ENCODE assay signal across 23 mouse cellular contexts in the genomic region with DNA sequence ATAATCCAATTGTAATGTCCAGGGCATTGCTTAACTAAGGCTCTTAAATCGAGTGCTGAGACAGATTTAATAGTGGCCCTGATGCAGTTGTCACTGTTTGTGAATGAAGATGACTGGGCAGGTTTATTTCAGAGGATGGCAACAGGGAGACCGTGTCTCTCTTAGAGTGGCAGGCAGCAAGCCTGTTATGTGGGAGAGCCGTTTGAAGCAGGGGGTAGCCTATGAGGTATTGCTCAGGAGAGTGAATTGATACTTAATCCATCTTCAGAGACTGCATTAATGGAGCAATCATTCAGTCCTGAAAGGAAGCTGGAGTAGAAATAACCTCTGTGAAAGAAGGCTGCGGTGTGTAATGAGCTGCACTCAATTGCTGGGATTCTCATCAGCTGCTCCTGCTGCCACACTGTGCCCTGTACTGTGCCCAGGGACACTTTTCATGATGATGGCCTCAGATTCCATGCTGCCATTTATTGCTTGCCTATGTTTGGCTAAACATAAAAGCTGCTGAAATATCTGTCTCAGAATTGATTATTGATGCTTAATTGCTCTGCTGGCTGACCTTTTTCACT.
DNase-seq lines count a peak whose midpoint lies in the region; ATAC-seq and TF ChIP-seq lines count a peak whose summit lies in the region.
"Had no signal": no experiment of that assay in that cellular context is flagged by ENCODE, and none has a peak within 500 bp of the region (broad histone marks: within the 10 kb centered on the region; RNA-seq: fewer than 3 reads in every experiment).

No protein-coding gene starts in this region.

- 0 out of 2 replicates have a peak overlapping the region, but pooled peaks have one; percentile 18 for H3K27ac ChIP-seq in hindbrain, embryonic 11.5 days (ENCODE audit: low read depth, low read length)
- no peak overlapping the region for H3K27ac ChIP-seq in hindbrain, embryonic 10.5 days
- no peak overlapping the region for H3K27ac ChIP-seq in forebrain, embryonic 15.5 days (replicated peaks)
- peak overlapping the region; percentile 6; the same call in 1 of the 2 replicates for H3K27ac ChIP-seq in hindbrain, embryonic 15.5 days (replicated peaks)
- peak overlapping the region; percentile 2 for H3K27ac ChIP-seq in neural tube, embryonic 14.5 days (ENCODE audit: low read depth, low read length)
- no peak overlapping the region for H3K27ac ChIP-seq in intestine, embryonic 15.5 days
- H3K27ac ChIP-seq in cerebellum, adult 2 months (ENCODE audit: insufficient read depth, low read length), result no peak overlapping the region
- H3K27ac ChIP-seq: embryonic facial prominence, embryonic 12.5 days; gastrocnemius, adult 2 months; limb, embryonic 15.5 days; liver, embryonic 14.5 days had no signal

- no peak for TF ChIP-seq CTCF in cerebellum, adult 2 months (IDR thresholded peaks at IDR 0.05; ENCODE audit: borderline replicate concordance, insufficient read depth, low read depth, low read length)

- H3K4me2 ChIP-seq in hindbrain, embryonic 11.5 days (replicated peaks; ENCODE audit: low read depth, low read length), result no peak overlapping the region
- no peak overlapping the region for H3K4me2 ChIP-seq in forebrain, embryonic 15.5 days (replicated peaks)
- no peak overlapping the region for H3K4me2 ChIP-seq in hindbrain, embryonic 15.5 days
- H3K4me2 ChIP-seq in neural tube, embryonic 14.5 days (ENCODE audit: low read depth, low read length), result no peak overlapping the region
- H3K4me2 ChIP-seq in intestine, embryonic 15.5 days (replicated peaks), result no peak overlapping the region
- H3K4me2 ChIP-seq: embryonic facial prominence, embryonic 12.5 days; heart, embryonic 11.5 days; limb, embryonic 15.5 days; lung, embryonic 14.5 days had no signal

- no peaks in the 10 kb centered on the region for H3K27me3 ChIP-seq in hindbrain, embryonic 11.5 days (ENCODE audit: control insufficient read depth, insufficient read depth, low read length)
- no peaks in the 10 kb centered on the region for H3K27me3 ChIP-seq in hindbrain, embryonic 10.5 days (ENCODE audit: insufficient read depth, poor library complexity, severe bottlenecking)
- no peaks in the 10 kb centered on the region for H3K27me3 ChIP-seq in forebrain, embryonic 15.5 days
- no peaks in the 10 kb centered on the region for H3K27me3 ChIP-seq in hindbrain, embryonic 15.5 days
- H3K27me3 ChIP-seq in neural tube, embryonic 14.5 days (ENCODE audit: control insufficient read depth, insufficient read depth, low read length), result no peaks in the 10 kb centered on the region
- no peaks in the 10 kb centered on the region for H3K27me3 ChIP-seq in intestine, embryonic 15.5 days (replicated peaks)
- no peaks in the 10 kb centered on the region for H3K27me3 ChIP-seq in cerebellum, adult 2 months (ENCODE audit: control insufficient read depth, insufficient read depth, low read length)
- H3K27me3 ChIP-seq: embryonic facial prominence, embryonic 12.5 days; limb, embryonic 15.5 days had no signal

- no peak for TF ChIP-seq POLR2A in cerebellum, adult 2 months (IDR thresholded peaks at IDR 0.05; ENCODE audit: borderline replicate concordance, insufficient read depth, low read length)

- H3K9me3 ChIP-seq in hindbrain, embryonic 11.5 days (ENCODE audit: control insufficient read depth, low read length), result no peaks in the 10 kb centered on the region
- H3K9me3 ChIP-seq in hindbrain, embryonic 10.5 days, result no peaks in the 10 kb centered on the region
- no peaks in the 10 kb centered on the region for H3K9me3 ChIP-seq in forebrain, embryonic 15.5 days
- no peaks in the 10 kb centered on the region for H3K9me3 ChIP-seq in hindbrain, embryonic 15.5 days
- no peaks in the 10 kb centered on the region for H3K9me3 ChIP-seq in neural tube, embryonic 14.5 days (ENCODE audit: control insufficient read depth, low read length)
- H3K9me3 ChIP-seq in intestine, embryonic 15.5 days, result no peaks in the 10 kb centered on the region
- H3K9me3 ChIP-seq: embryonic facial prominence, embryonic 12.5 days; limb, embryonic 15.5 days had no signal

- no peak overlapping the region for H3K4me3 ChIP-seq in hindbrain, embryonic 11.5 days (ENCODE audit: low read depth, low read length)
- H3K4me3 ChIP-seq in hindbrain, embryonic 10.5 days, result no peak overlapping the region
- H3K4me3 ChIP-seq in forebrain, embryonic 15.5 days, result no peak overlapping the region
- H3K4me3 ChIP-seq in hindbrain, embryonic 15.5 days, result no peak overlapping the region
- no peak overlapping the region for H3K4me3 ChIP-seq in neural tube, embryonic 14.5 days (ENCODE audit: low read depth, low read length)
- H3K4me3 ChIP-seq in intestine, embryonic 15.5 days (replicated peaks), result no peak overlapping the region
- no peak overlapping the region for H3K4me3 ChIP-seq in cerebellum, adult 2 months (replicated peaks; ENCODE audit: insufficient read depth, low read depth, low read length)
- H3K4me3 ChIP-seq: embryonic facial prominence, embryonic 12.5 days; gastrocnemius, adult 2 months; limb, embryonic 15.5 days; myocyte had no signal

- H3K4me1 ChIP-seq in hindbrain, embryonic 11.5 days (replicated peaks; ENCODE audit: control insufficient read depth, insufficient read depth, low read length), result 0 out of 2 replicates have a peak, but pooled peaks cover 5% of the 10 kb centered on the region
- H3K4me1 ChIP-seq in hindbrain, embryonic 10.5 days (replicated peaks), result peaks cover 45% of the 10 kb centered on the region
- H3K4me1 ChIP-seq in forebrain, embryonic 15.5 days, result peaks cover 17% of the 10 kb centered on the region
- H3K4me1 ChIP-seq in hindbrain, embryonic 15.5 days (replicated peaks), result peaks cover 30% of the 10 kb centered on the region
- H3K4me1 ChIP-seq in neural tube, embryonic 14.5 days (ENCODE audit: control insufficient read depth, insufficient read depth, low read length), result peaks cover 11% of the 10 kb centered on the region; the same call in 1 of the 2 replicates
- H3K4me1 ChIP-seq in intestine, embryonic 15.5 days (replicated peaks), result peaks cover 7% of the 10 kb centered on the region
- H3K4me1 ChIP-seq in cerebellum, adult 2 months (ENCODE audit: control insufficient read depth, insufficient read depth, low read length), result peaks cover 16% of the 10 kb centered on the region

- no peak overlapping the region for H3K9ac ChIP-seq in hindbrain, embryonic 11.5 days (ENCODE audit: low read depth, low read length)
- no peak overlapping the region for H3K9ac ChIP-seq in forebrain, embryonic 15.5 days (replicated peaks)
- no peak overlapping the region for H3K9ac ChIP-seq in hindbrain, embryonic 15.5 days
- no peak overlapping the region for H3K9ac ChIP-seq in neural tube, embryonic 14.5 days (replicated peaks; ENCODE audit: low read depth, low read length)
- H3K9ac ChIP-seq in intestine, embryonic 15.5 days, result no peak overlapping the region
- H3K9ac ChIP-seq: embryonic facial prominence, embryonic 12.5 days; limb, embryonic 15.5 days; liver, embryonic 14.5 days; lung, embryonic 14.5 days had no signal

- peak; percentile 70 for ATAC-seq in hindbrain, embryonic 11.5 days (ENCODE audit: low FRiP score)
- 0 out of 2 replicates have a peak, but pooled peaks have one; percentile 38 for ATAC-seq in forebrain, embryonic 15.5 days (replicated peaks)
- ATAC-seq in hindbrain, embryonic 15.5 days (ENCODE audit: low FRiP score, low read depth), result peak; percentile 70; the same call in 1 of the 2 replicates
- ATAC-seq in neural tube, embryonic 14.5 days (ENCODE audit: low read depth), result peak; percentile 70
- no peak for ATAC-seq in intestine, embryonic 15.5 days

- no peaks in the 10 kb centered on the region for H3K36me3 ChIP-seq in hindbrain, embryonic 11.5 days (ENCODE audit: control insufficient read depth, insufficient read depth, low read length)
- H3K36me3 ChIP-seq in hindbrain, embryonic 10.5 days, result no peaks in the 10 kb centered on the region
- no peaks in the 10 kb centered on the region for H3K36me3 ChIP-seq in forebrain, embryonic 15.5 days
- no peaks in the 10 kb centered on the region for H3K36me3 ChIP-seq in hindbrain, embryonic 15.5 days
- H3K36me3 ChIP-seq in neural tube, embryonic 14.5 days (ENCODE audit: control insufficient read depth, insufficient read depth, low read length), result no peaks in the 10 kb centered on the region
- no peaks in the 10 kb centered on the region for H3K36me3 ChIP-seq in intestine, embryonic 15.5 days
- H3K36me3 ChIP-seq: embryonic facial prominence, embryonic 12.5 days; limb, embryonic 15.5 days had no signal

- WGBS in hindbrain, embryonic 11.5 days, result 43% methylated on average over 4 of the region's 4 CpGs
- WGBS in hindbrain, embryonic 10.5 days, result 63% methylated on average over 4 of the region's 4 CpGs
- 7% methylated on average over 4 of the region's 4 CpGs for WGBS in forebrain, embryonic 15.5 days
- 39% methylated on average over 4 of the region's 4 CpGs for WGBS in hindbrain, embryonic 15.5 days
- 13% methylated on average over 4 of the region's 4 CpGs for WGBS in neural tube, embryonic 14.5 days
- 44% methylated on average over 4 of the region's 4 CpGs for WGBS in intestine, embryonic 15.5 days
- WGBS in cerebellum, adult 2 months, result 76% methylated on average over 4 of the region's 4 CpGs

- DNase-seq in hindbrain, embryonic 11.5 days (ENCODE audit: low spot score), result no peak
- DNase-seq in hindbrain, embryonic 10.5 days (ENCODE audit: low spot score), result no peak
- DNase-seq in frontal cortex, postnatal 10 days (ENCODE audit: low spot score in 2 of 2), result no peak
- no peak for DNase-seq in cerebellum, adult 2 months
- DNase-seq: adrenal gland, adult 2 months; cerebellum, adult 11-12 months; cerebellum, postnatal 14 days; gastrocnemius, adult 2 months; kidney, adult 11 months; left cerebral cortex, postnatal 4 days; lung, embryonic 14.5 days; midbrain, embryonic 14.5 days; thymus, adult 18-20 months; thymus, postnatal 36 days had no signal

Comparison
In these comparisons a context has a peak if more than half of its experiments do, and no peak if none do; other contexts are left out.
1. H3K27ac ChIP-seq: peak in hindbrain, embryonic 11.5 days (single experiment), hindbrain, embryonic 15.5 days (single experiment) and neural tube, embryonic 14.5 days (single experiment); none in hindbrain, embryonic 10.5 days (single experiment), forebrain, embryonic 15.5 days (single experiment), intestine, embryonic 15.5 days (single experiment) and cerebellum, adult 2 months (single experiment).